Mouse (Mus musculus) cerebellum, adult 2 months (tissue): ENCODE results near the gene Cldn4.

Source experiments
- CTCF ChIP-seq: fragments of 200-500 bp; IDR thresholded peaks from 2 replicates; pipeline ENCODE4 v1.5.1; 2011; ENCODE audit warnings: low read depth, mild to moderate bottlenecking, control low read depth, low read length, moderate library complexity, borderline replicate concordance; ENCODE audit not compliant: insufficient read depth
- POLR2A ChIP-seq: fragments of 200-500 bp; IDR thresholded peaks from 2 replicates; pipeline ENCODE4 v1.6.1; 2011; ENCODE audit warnings: low read length, control low read depth, borderline replicate concordance; ENCODE audit not compliant: insufficient read depth

GRCm38 (mm10) chr5:134948085-134948439, 1.3 kb upstream of the Cldn4 start:
- no peak for TF ChIP-seq CTCF
- no peak for TF ChIP-seq POLR2A
